Mouse (Mus musculus): ENCODE data around the gene Xrcc3. TPM values are rescaled to one million over a fixed set of nuclear protein-coding genes. Genes with fewer than 3 reads are reported as not detected.
A peak's percentile ranks its signal among the peaks of the same experiment; 100 is the strongest.

The Xrcc3 gene
- polyA plus RNA-seq (2015; fragmentation: Nextera tagmentation; extraction: Ambion mirVana): 3.8 and 7.8 TPM in 2 replicates

DNA sequence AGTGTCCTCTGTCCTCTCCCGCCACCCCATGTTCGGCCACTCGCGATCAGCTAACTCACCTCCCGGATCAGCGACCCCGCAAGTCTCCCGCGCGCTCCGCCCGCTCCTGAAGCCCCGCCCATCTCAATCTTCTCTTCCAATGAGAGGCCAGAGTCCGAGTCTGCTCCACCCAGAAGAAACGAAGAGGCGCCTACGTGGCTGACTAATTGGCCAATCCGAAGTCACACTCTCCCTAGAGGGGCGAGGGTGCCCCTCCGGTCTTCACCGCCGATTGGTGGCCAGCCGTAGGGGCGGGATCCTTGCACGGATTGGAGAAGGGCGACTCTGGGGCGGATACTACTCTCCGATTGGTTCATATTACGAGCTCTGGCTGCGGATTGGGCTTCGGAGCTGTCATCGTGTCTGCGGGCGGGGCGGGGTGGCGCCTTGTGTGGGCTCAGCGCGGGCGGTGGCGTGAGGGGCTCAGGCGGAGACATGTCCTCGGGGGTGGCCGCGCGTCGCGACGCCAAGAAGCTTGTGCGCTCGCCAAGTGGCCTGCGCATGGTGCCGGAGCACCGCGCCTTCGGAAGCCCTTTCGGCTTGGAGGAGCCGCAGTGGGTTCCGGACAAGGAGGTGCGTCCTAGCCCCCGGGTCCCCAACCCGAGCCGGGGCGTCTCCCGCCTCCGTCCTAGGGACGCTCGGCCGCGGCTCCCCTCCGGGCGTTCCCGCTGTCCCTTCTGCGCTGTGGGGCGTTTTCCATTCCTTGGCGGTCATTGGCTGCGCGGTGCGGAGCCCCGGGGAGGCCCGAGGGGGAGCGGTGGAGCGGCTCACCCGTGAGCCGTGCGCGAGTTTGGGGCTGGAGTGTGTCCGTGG lies at the start of gene Xrcc3, which contains the start of gene Zfyve21:
TSS of gene Xrcc3 (minus strand) at position 108 of the 852 bp plus-strand sequence.
TSS of gene Zfyve21 (plus strand) at position 405 of the 852 bp plus-strand sequence.
- Histone ChIP-seq H3K4me3 (peak within 1 kb of the TSS; percentile 85), H3K27ac (peak within 1 kb of the TSS; percentile 98), H3K4me1 (replicated peaks) (peaks cover 59% of the 10 kb centered on the region), H3K9ac (peak within 1 kb of the TSS; percentile 86), H3K4me2 (peak within 1 kb of the TSS; percentile 91), H3K9me3 (replicated peaks) (no peaks in the 10 kb centered on the region), H3K27me3 (no peaks in the 10 kb centered on the region), H3K36me3 (no peaks in the 10 kb centered on the region)
- WGBS: under 1% methylated on average over 87 of the region's 87 CpGs
- peak; percentile 97 for ATAC-seq (replicated peaks; ENCODE audit: insufficient number of reproducible peaks, insufficient read depth, low FRiP score, low read depth)

DNA sequence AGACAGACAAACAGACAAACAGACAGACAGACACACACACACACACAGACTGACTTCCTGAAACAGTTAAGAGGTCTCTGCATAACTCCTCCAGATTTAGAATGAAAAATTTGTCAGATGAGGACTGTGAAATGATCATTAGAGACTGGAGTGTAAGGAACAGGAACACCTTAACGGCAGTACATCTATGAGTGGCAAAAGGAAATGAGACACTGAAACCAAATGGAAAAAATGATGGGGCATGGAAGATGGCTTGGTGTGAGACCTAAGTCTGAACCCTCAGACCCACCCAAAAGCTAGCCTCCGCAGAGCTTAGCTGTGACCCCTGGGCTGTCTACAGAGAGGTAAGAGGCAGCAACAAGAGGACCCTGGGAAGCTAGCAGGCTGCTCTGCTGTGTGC lies 41.8 kb upstream of the Xrcc3 start:
- 80% methylated on average over 2 of the region's 2 CpGs for WGBS
- no peak overlapping the region for H3K27ac ChIP-seq
- H3K4me3 ChIP-seq: no peak overlapping the region
- peaks cover 10% of the 10 kb centered on the region for H3K4me1 ChIP-seq (replicated peaks)
- peaks cover 11% of the 10 kb centered on the region; the same call in 1 of the 2 replicates for H3K36me3 ChIP-seq
- H3K9me3 ChIP-seq (replicated peaks): no peaks in the 10 kb centered on the region
- H3K9ac ChIP-seq: no peak overlapping the region
- H3K27me3 ChIP-seq: no peaks in the 10 kb centered on the region
- no peak for ATAC-seq (replicated peaks; ENCODE audit: insufficient number of reproducible peaks, insufficient read depth, low FRiP score, low read depth)
- no peak overlapping the region for H3K4me2 ChIP-seq

DNA sequence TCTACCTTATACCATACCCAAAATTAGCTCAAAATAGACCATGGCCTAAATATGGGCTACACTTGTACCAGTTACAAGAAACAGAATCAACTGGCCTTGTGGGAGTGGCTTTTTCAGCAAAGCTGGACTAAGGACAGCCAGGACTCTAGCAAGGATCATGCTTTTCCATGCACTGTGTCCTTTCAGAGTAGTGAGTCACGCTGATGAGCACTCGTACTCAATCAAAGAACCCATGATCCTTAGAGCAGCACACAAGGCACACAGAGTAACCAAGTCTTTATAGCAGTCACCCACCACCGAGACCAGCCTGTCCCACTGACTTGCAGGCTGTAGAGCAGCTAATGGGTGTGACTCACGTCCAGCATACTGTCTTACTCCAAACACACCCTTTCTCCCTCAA lies 39.9 kb upstream of the Xrcc3 start:
- no peak overlapping the region for H3K27ac ChIP-seq
- 64% methylated on average over 4 of the region's 4 CpGs for WGBS

DNA sequence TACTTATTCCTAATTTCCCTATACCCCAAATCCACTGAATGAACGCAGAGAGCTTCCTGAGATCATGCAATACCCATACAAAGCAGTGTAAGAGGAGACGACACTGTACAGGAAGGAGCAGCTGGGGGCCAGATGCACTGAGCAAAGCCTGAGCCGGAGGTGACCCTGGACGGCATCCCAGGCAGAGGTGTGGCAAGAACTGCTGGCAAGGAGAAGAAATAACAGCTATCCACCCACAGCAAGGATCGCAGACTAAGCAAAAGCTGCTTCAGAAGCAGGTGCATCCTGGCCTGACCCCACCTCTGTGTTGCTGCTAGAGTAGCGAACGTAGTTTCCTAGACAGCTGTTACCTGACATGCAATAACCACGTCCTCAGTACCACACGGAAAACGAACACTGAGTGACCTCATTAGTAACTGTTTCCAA lies 39.4 kb upstream of the Xrcc3 start:
- 45% methylated on average over 10 of the region's 10 CpGs for WGBS
- Histone ChIP-seq H3K9ac (no peak overlapping the region), H3K27me3 (no peaks in the 10 kb centered on the region), H3K4me1 (replicated peaks) (peaks cover 16% of the 10 kb centered on the region), H3K9me3 (replicated peaks) (no peaks in the 10 kb centered on the region), H3K27ac (peak overlapping the region; percentile 27; the same call in 1 of the 2 replicates), H3K36me3 (0 out of 2 replicates have a peak, but pooled peaks cover 2% of the 10 kb centered on the region), H3K4me3 (no peak overlapping the region), H3K4me2 (no peak overlapping the region)
- ATAC-seq (replicated peaks; ENCODE audit: insufficient number of reproducible peaks, insufficient read depth, low FRiP score, low read depth): no peak

More for the DNA sequence above, 39.9 kb upstream of the Xrcc3 start:
- H3K4me2 ChIP-seq: no peak overlapping the region
- H3K4me3 ChIP-seq: no peak overlapping the region
- ATAC-seq (replicated peaks; ENCODE audit: insufficient number of reproducible peaks, insufficient read depth, low FRiP score, low read depth): no peak
- H3K4me1 ChIP-seq (replicated peaks): peaks cover 12% of the 10 kb centered on the region
- no peaks in the 10 kb centered on the region for H3K27me3 ChIP-seq
- no peak overlapping the region for H3K9ac ChIP-seq
- 0 out of 2 replicates have a peak, but pooled peaks cover 2% of the 10 kb centered on the region for H3K36me3 ChIP-seq
- no peaks in the 10 kb centered on the region for H3K9me3 ChIP-seq (replicated peaks)

DNA sequence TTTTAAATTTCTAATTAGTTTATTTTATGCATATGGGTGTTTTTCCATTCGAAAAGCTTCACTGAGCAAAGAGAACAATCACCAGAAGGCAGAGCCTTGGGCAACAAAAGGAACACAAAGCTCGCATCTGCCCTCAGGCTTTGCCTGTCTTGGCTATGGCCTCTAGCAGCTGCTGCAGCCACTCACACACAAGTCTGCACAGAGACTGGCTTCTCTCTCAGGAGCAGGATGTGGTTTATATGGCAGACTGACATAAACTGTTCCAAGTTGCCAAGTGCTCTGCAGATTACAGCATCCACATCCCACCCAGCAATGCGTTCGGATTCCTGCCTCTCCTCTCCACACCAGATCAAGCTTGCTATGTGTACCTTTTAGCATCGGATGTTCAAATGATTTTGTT lies 38.1 kb upstream of the Xrcc3 start:
- Histone ChIP-seq H3K27ac (no peak overlapping the region), H3K27me3 (no peaks in the 10 kb centered on the region), H3K4me3 (no peak overlapping the region), H3K9ac (no peak overlapping the region), H3K9me3 (replicated peaks) (no peaks in the 10 kb centered on the region), H3K4me1 (replicated peaks) (peaks cover 16% of the 10 kb centered on the region), H3K4me2 (no peak overlapping the region), H3K36me3 (0 out of 2 replicates have a peak, but pooled peaks cover 2% of the 10 kb centered on the region)
- 76% methylated on average over 5 of the region's 5 CpGs for WGBS
- ATAC-seq (replicated peaks; ENCODE audit: insufficient number of reproducible peaks, insufficient read depth, low FRiP score, low read depth): no peak

DNA sequence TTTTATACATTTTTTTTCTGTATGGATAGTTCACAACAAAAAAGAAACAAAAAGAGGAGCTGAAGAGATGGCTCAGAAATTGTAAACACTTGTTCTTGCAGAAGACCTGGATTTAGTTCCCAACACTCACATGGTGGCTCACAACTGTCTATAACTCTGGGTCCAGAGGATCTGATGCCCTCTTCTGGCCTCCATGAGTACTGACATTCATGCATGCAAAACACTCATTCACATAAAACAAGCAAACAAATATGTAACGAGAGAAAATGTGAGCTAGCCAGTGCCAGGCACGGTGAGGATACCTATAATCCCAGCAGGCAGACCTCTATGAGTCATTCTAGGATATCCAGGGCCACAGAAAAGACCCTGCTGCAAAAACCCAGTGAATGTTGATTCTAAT lies 37.6 kb upstream of the Xrcc3 start:
- no peak for ATAC-seq (replicated peaks; ENCODE audit: insufficient number of reproducible peaks, insufficient read depth, low FRiP score, low read depth)
- peaks cover 16% of the 10 kb centered on the region for H3K4me1 ChIP-seq (replicated peaks)
- H3K4me3 ChIP-seq: no peak overlapping the region
- H3K36me3 ChIP-seq: 0 out of 2 replicates have a peak, but pooled peaks cover 2% of the 10 kb centered on the region
- no peak overlapping the region for H3K9ac ChIP-seq
- 65% methylated on average over 2 of the region's 2 CpGs for WGBS
- no peaks in the 10 kb centered on the region for H3K27me3 ChIP-seq
- H3K4me2 ChIP-seq: no peak overlapping the region
- H3K9me3 ChIP-seq (replicated peaks): no peaks in the 10 kb centered on the region
- H3K27ac ChIP-seq: no peak overlapping the region

DNA sequence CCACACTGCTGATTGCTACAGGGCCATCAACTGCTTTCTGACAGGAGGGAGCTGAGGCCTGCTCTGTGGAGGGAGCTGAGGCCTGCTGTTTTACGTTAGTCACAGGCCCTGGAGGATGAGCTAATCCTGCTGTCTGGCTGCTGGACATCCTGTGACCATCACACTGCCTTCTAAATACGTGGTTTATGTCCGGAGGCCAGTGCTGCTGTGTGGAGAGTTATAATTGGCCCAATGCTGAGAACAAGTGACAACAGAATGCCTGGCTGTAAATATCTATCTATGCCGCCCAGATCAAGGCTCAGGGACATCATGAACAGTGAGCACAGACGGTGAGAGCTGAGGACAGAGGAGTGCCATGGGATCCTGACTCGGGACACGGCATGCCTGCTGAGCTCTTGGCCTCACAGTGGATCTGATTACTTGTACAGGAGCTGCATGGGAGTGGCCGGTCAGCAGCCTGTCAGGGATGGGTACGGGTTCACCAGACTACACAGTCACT lies 34.7 kb upstream of the Xrcc3 start:
- no peak overlapping the region for H3K9ac ChIP-seq
- no peak overlapping the region for H3K4me3 ChIP-seq
- H3K27ac ChIP-seq: peak overlapping the region; percentile 10
- H3K4me1 ChIP-seq (replicated peaks): peaks cover 12% of the 10 kb centered on the region
- ATAC-seq (replicated peaks; ENCODE audit: insufficient number of reproducible peaks, insufficient read depth, low FRiP score, low read depth): peak; percentile 60
- no peaks in the 10 kb centered on the region for H3K9me3 ChIP-seq (replicated peaks)
- no peaks in the 10 kb centered on the region for H3K27me3 ChIP-seq
- 0 out of 2 replicates have a peak, but pooled peaks cover 1% of the 10 kb centered on the region for H3K36me3 ChIP-seq
- H3K4me2 ChIP-seq: no peak overlapping the region
- WGBS: 35% methylated on average over 9 of the region's 9 CpGs

DNA sequence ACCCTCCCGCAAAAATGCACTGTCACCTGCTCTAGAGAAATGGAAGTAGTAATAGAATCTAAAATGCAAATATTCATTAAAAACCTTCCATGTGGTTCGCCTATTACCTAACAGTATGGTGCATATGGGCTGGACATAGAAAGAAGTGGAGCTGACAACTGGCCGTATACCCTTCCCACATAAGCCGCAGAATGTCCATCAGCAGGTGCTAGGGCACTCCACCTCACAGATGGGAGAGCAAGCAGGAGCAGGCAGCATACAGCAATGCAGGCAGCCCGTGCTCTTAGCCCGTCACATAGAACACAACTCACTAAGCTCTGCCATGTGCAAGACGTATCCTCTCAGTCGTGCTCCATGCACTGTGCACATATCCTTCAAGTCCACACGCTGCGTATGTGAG lies 33.1 kb upstream of the Xrcc3 start:
- H3K9me3 ChIP-seq (replicated peaks): no peaks in the 10 kb centered on the region
- 0 out of 2 replicates have a peak, but pooled peaks cover 8% of the 10 kb centered on the region for H3K36me3 ChIP-seq
- no peak overlapping the region for H3K4me2 ChIP-seq
- peaks cover 6% of the 10 kb centered on the region for H3K4me1 ChIP-seq (replicated peaks)
- H3K27ac ChIP-seq: no peak overlapping the region
- no peaks in the 10 kb centered on the region for H3K27me3 ChIP-seq
- H3K9ac ChIP-seq: no peak overlapping the region
- no peak overlapping the region for H3K4me3 ChIP-seq
- no peak for ATAC-seq (replicated peaks; ENCODE audit: insufficient number of reproducible peaks, insufficient read depth, low FRiP score, low read depth)
- WGBS: 86% methylated on average over 10 of the region's 10 CpGs

DNA sequence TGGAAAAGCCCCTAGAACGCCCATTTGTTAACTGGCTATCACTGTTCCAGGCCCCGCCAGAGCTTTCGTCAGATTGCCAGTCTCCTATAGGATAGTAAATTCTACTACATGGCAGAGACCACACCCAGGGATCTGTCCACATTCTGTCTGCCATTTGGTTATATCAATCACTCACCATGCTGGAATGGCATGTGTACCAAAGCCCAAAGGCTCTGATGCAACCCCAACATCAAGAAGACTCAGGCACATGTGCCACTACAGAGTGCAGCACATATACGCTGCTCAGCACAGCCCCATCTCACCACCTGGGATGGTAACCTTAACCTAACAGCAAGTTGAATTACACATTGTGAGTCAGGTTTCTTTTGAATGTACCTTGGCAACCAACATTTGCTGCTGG lies 32.3 kb upstream of the Xrcc3 start:
- H3K27me3 ChIP-seq: no peaks in the 10 kb centered on the region
- no peak overlapping the region for H3K4me2 ChIP-seq
- no peak overlapping the region for H3K9ac ChIP-seq
- ATAC-seq (replicated peaks; ENCODE audit: insufficient number of reproducible peaks, insufficient read depth, low FRiP score, low read depth): no peak
- 86% methylated on average over 4 of the region's 4 CpGs for WGBS
- no peak overlapping the region for H3K4me3 ChIP-seq
- H3K36me3 ChIP-seq: 0 out of 2 replicates have a peak, but pooled peaks cover 9% of the 10 kb centered on the region
- H3K27ac ChIP-seq: no peak overlapping the region
- no peaks in the 10 kb centered on the region for H3K9me3 ChIP-seq (replicated peaks)
- peaks cover 6% of the 10 kb centered on the region for H3K4me1 ChIP-seq (replicated peaks)

DNA sequence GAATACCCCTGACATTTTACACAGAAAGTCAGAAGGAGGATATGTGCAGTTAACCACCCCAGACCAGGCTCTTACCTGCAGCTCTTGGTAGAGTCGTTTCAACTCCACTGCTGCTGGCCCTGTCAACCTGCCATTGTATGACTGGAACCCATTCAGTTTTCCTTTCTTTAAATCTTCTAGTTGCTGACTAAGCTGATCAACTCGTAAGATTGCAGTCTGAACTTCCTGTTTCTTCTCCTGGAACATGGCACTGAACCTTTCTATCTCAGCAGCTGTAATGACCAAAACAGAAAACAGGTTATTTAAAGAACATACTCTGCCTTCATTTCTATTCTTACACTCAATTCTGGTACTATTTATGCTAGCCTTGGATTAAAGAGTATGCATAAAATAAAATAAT lies 29.8 kb upstream of the Xrcc3 start:
- no peak overlapping the region for H3K27ac ChIP-seq
- H3K36me3 ChIP-seq: peaks cover 18% of the 10 kb centered on the region; the same call in 1 of the 2 replicates
- no peaks in the 10 kb centered on the region for H3K9me3 ChIP-seq (replicated peaks)
- H3K4me3 ChIP-seq: no peak overlapping the region
- no peak overlapping the region for H3K9ac ChIP-seq
- peaks cover 4% of the 10 kb centered on the region for H3K4me1 ChIP-seq (replicated peaks)
- H3K27me3 ChIP-seq: no peaks in the 10 kb centered on the region
- WGBS: 53% methylated on average over 2 of the region's 2 CpGs
- no peak overlapping the region for H3K4me2 ChIP-seq
- ATAC-seq (replicated peaks; ENCODE audit: insufficient number of reproducible peaks, insufficient read depth, low FRiP score, low read depth): no peak

DNA sequence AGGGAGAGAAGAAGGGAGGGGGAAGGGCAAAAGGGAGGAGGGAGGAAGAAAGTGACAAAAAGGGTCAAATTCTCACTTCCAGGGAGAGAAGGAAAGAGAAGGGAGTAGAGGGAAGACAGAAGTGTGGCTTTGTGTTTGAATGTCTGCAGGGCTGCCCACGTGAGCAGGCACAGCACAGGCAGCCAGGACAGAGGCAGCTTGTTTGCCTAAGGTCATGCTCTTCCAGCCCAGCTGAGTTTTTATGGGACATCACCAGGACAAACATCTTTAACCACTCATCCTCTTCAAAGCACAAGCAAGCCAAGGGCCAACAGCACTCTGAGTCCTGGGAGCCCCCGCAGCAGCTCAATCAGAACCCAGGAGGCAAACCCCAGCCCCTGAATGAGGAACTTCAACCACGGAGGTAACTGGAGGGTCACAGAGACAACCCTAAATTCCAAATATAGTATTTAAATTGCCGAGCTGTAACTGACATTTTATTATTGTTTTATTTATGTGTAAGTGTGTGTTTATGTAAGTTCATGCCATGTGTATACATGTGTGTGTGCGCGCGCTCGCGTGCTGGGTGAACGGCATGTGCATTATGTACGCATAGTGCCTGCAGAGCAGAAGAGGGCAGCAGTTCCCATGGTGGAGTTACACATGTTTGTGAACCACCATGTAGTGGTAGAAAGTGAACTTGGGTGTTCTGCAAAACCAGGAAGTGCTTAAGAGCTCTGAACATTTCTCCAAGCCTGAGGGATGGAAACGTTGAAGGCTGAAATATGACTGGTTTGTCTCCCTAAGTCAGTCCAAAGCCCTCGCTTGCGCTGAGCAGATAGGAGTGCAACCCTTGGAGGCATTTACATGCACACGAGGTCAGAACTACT lies 29.1 kb upstream of the Xrcc3 start:
- H3K27ac ChIP-seq: no peak overlapping the region
- no peaks in the 10 kb centered on the region for H3K9me3 ChIP-seq (replicated peaks)
- H3K4me2 ChIP-seq: no peak overlapping the region
- no peak for ATAC-seq (replicated peaks; ENCODE audit: insufficient number of reproducible peaks, insufficient read depth, low FRiP score, low read depth)
- no peaks in the 10 kb centered on the region for H3K27me3 ChIP-seq
- WGBS: 82% methylated on average over 15 of the region's 15 CpGs
- H3K9ac ChIP-seq: no peak overlapping the region
- H3K36me3 ChIP-seq: peaks cover 25% of the 10 kb centered on the region; the same call in 1 of the 2 replicates
- H3K4me3 ChIP-seq: no peak overlapping the region
- H3K4me1 ChIP-seq (replicated peaks): no peaks in the 10 kb centered on the region
